Mouse (Mus musculus) hindbrain, postnatal 0 days (tissue): Measurements from ENCODE around the gene Rubcn. TPM values are rescaled to one million over a fixed set of nuclear protein-coding genes. Genes with fewer than 3 reads are reported as not detected.

Experiments
- ATAC-seq: fragments of 200-750 bp; cut with Nextera tagmentation; 2 replicates; pipeline ENCODE4 v1.8.0; 2017; ENCODE audit warnings: mild to moderate bottlenecking, moderate TSS enrichment, moderate library complexity
- DNase-seq: peaks from one replicate; pipeline ENCODE4 v3.0.0-alpha.2; 2015; ENCODE audit warnings: low spot score
- H3K27ac ChIP-seq: fragments of 300-500 bp; sonication (generic); 2 replicates; pipeline ENCODE4 v1.5.1; 2014; ENCODE audit warnings: mild to moderate bottlenecking
- H3K27me3 ChIP-seq: fragments of 300-500 bp; sonication (generic); 2 replicates; pipeline ENCODE4 v1.6.1; 2014; ENCODE audit warnings: low read length, mixed read lengths; ENCODE audit not compliant: insufficient read depth
- H3K36me3 ChIP-seq: fragments of 300-500 bp; sonication (generic); 2 replicates; pipeline ENCODE4 v1.6.1; 2014; ENCODE audit warnings: low read length, mixed read lengths; ENCODE audit not compliant: insufficient read depth
- H3K4me1 ChIP-seq: fragments of 300-500 bp; sonication (generic); 2 replicates; pipeline ENCODE4 v1.6.1; 2014; ENCODE audit warnings: antibody characterized with exemption, low read length, mixed read lengths; ENCODE audit not compliant: insufficient read depth
- H3K4me2 ChIP-seq: fragments of 300-500 bp; sonication (generic); 2 replicates; pipeline ENCODE4 v1.6.1; 2014; ENCODE audit warnings: low read depth, mild to moderate bottlenecking, low read length, moderate library complexity, mixed read lengths
- H3K4me3 ChIP-seq: fragments of 300-500 bp; sonication (generic); 2 replicates; pipeline ENCODE4 v1.5.1; 2014; ENCODE audit warnings: low read length
- H3K9ac ChIP-seq: fragments of 300-500 bp; sonication (generic); replicated peaks from 2 replicates; pipeline ENCODE4 v1.6.1; 2014; ENCODE audit warnings: mild to moderate bottlenecking, low read length, moderate library complexity, mixed read lengths
- H3K9me3 ChIP-seq: fragments of 300-500 bp; sonication (generic); 2 replicates; pipeline ENCODE4 v1.6.1; 2016; ENCODE audit warnings: low read length, mixed read lengths
- CTCF ChIP-seq: IDR thresholded peaks from 2 replicates; pipeline ENCODE4 v1.5.1; 2016; ENCODE audit warnings: antibody characterized with exemption, control low read depth, low read depth
- whole genome bisulfite sequencing: fragments of 180-500 bp; shearing (Covaris S2); extraction: QIAGEN DNeasy Blood & Tissue Kit; methylation state at CpG from one replicate; pipeline ENCODE4 v1.1.7; 2014; 5-methylcytosine and 5-hydroxymethylcytosine counted together
- polyA plus RNA-seq: library from polyadenylated mRNA; unstranded; fragments of >200 nt; fragmentation: Nextera tagmentation; extraction: Ambion mirVana; gene quantifications from 2 replicates; pipeline ENCODE4 v1.2.1, GENCODE M21; 2015
- total RNA-seq: library from RNA; depleted of rRNA; stranded (reverse); fragments of >200 nt; gene quantifications from 2 replicates; pipeline ENCODE4 v1.2.3, GENCODE M21; 2014

Gene Rubcn
- total and polyA plus RNA-seq, 2 experiments from 2014 or later = 21.7 to 89.7 TPM

GRCm38 (mm10) chr16:32813362-32813761 is 64.2 kb downstream of the Rubcn start:
- H3K9ac ChIP-seq = no peak overlapping the region
- DNase-seq (no peak), ATAC-seq (no peak)
- no peaks in the 10 kb centered on the region for H3K9me3 ChIP-seq
- no peak overlapping the region for H3K4me3 ChIP-seq
- H3K4me2 ChIP-seq = peak overlapping the region; percentile 35; the same call in 1 of the 2 replicates
- no peaks in the 10 kb centered on the region for H3K36me3 ChIP-seq
- H3K27ac ChIP-seq = no peak overlapping the region
- WGBS = 49% methylated on average over 9 of the region's 9 CpGs
- 0 out of 2 replicates have a peak, but pooled peaks cover 3% of the 10 kb centered on the region for H3K4me1 ChIP-seq
- no peaks in the 10 kb centered on the region for H3K27me3 ChIP-seq
- TF ChIP-seq CTCF = no peak

GRCm38 (mm10) chr16:32812888-32813361 is 64.6 kb downstream of the Rubcn start:
- DNase-seq (peak; percentile 92), ATAC-seq (peak; percentile 70)
- Histone ChIP-seq H3K9ac (no peak overlapping the region), H3K4me3 (no peak overlapping the region), H3K4me2 (peak overlapping the region; percentile 35; the same call in 1 of the 2 replicates), H3K27ac (no peak overlapping the region), H3K9me3 (no peaks in the 10 kb centered on the region), H3K27me3 (no peaks in the 10 kb centered on the region), H3K4me1 (0 out of 2 replicates have a peak, but pooled peaks cover 3% of the 10 kb centered on the region), H3K36me3 (no peaks in the 10 kb centered on the region)
- 1% methylated on average over 9 of the region's 9 CpGs for WGBS
- TF ChIP-seq CTCF = peak; percentile 92

DNA sequence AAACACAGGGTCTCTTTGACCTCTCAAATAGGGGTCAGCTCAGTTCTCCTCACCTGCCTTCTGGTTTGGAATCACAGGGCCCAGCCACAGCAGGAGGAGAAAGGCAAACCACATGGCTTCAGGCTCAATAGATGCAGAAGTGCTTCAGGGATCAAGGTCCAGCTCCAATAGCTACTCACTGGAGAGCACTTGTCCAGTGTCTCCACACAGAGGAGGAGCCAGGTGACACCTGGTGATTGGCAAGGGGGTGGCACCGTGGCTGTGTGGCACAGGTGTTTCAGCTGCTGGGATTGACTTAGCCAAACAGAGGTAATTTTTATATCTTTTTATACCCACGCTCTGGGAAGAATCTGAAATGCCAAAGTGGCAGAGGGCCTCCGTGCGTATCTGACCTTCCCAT is 67.2 kb downstream of the Rubcn start, which contains the start of gene Smbd1:
Gene Smbd1 (minus strand): TSS at position 157 of the 400 bp plus-strand sequence.
- ATAC-seq (no peak), DNase-seq (no peak)
- WGBS = 86% methylated on average over 4 of the region's 4 CpGs
- no peaks in the 10 kb centered on the region for H3K9me3 ChIP-seq
- TF ChIP-seq CTCF = no peak
- H3K36me3 ChIP-seq = no peaks in the 10 kb centered on the region
- no peak within 1 kb of the TSS for H3K27ac ChIP-seq
- H3K4me3 ChIP-seq = no peak within 1 kb of the TSS
- no peak within 1 kb of the TSS for H3K4me2 ChIP-seq
- H3K9ac ChIP-seq = no peak within 1 kb of the TSS
- H3K4me1 ChIP-seq = 0 out of 2 replicates have a peak, but pooled peaks cover 3% of the 10 kb centered on the region
- no peaks in the 10 kb centered on the region for H3K27me3 ChIP-seq

- 64% methylated on average over 8 of the region's 8 CpGs for WGBS
Observed at GRCm38 (mm10) chr16:32807408-32808185, 70.0 kb downstream of the Rubcn start.

DNA sequence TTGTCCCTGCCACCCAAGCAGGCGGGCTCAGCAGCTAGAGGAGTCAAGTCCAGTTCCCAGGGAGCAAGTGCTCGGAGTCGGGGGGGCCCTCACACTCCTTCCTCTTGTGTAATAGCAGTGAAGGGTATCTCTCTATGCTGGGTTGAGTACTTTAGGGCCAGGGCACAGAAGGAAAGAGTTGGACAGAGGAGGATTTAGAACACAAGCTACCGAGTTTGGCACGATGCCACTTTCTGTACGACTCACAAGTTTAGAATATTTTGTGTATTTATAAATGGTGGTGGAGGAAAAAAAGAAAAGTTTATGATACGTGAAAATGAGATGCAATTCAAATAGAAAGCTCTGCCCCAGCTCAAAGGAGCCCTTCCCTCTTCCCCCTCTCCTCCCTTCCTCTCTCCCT is 72.4 kb downstream of the Rubcn start:
- Histone ChIP-seq H3K9me3 (no peaks in the 10 kb centered on the region), H3K27me3 (no peaks in the 10 kb centered on the region), H3K9ac (no peak overlapping the region), H3K36me3 (no peaks in the 10 kb centered on the region), H3K4me3 (no peak overlapping the region), H3K27ac (no peak overlapping the region), H3K4me1 (peaks cover 3% of the 10 kb centered on the region), H3K4me2 (no peak overlapping the region)
- 78% methylated on average over 7 of the region's 7 CpGs for WGBS
- ATAC-seq (no peak), DNase-seq (no peak)
- no peak for TF ChIP-seq CTCF

More at GRCm38 (mm10) chr16:32807408-32808185, 70.0 kb downstream of the Rubcn start:
- no peaks in the 10 kb centered on the region for H3K9me3 ChIP-seq
- H3K27ac ChIP-seq = no peak overlapping the region
- no peak overlapping the region for H3K4me2 ChIP-seq
- no peaks in the 10 kb centered on the region for H3K36me3 ChIP-seq
- no peak for ATAC-seq
- no peak overlapping the region for H3K9ac ChIP-seq
- TF ChIP-seq CTCF = no peak
- H3K4me3 ChIP-seq = no peak overlapping the region
- H3K27me3 ChIP-seq = no peaks in the 10 kb centered on the region
- H3K4me1 ChIP-seq = peaks cover 3% of the 10 kb centered on the region
- no peak for DNase-seq

- WGBS = 57% methylated on average over 5 of the region's 5 CpGs
- no peak for TF ChIP-seq CTCF
Observed at GRCm38 (mm10) chr16:32803901-32804300, 73.7 kb downstream of the Rubcn start.

DNA sequence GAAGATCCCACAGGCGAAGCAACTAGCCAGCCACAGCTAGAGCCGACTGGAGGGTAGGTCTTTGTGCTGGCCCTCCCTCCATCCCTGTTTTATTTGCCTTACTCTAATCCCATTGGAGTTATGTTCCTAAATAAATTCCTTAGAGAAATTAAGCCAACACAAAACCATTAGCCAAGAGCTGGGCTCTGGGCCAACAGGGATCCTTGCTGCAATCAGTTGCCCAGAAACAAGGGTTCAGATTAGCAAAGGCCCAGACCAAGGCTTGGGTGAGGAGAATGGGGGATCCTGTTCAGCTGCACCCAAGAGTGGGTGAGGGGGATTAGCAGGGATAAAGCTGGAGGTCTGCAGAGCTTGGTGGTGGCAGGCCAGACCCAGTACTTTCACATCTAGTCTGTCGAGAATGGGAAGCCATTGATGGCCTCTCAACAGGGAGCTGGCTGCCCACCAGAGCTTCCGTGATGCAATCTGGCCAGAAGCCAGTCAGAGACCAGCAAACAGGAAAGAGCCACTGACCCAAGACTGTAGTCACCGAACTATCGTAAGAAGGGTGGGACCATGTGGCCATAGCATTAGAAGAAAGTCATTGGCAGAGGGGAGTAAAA is 74.2 kb downstream of the Rubcn start:
- TF ChIP-seq CTCF = no peak
- 35% methylated on average over 6 of the region's 6 CpGs for WGBS
- ATAC-seq = peak; percentile 91
- Histone ChIP-seq H3K9ac (no peak overlapping the region; the same call in 1 of the 2 replicates), H3K9me3 (no peaks in the 10 kb centered on the region), H3K4me3 (no peak overlapping the region), H3K4me2 (no peak overlapping the region), H3K27me3 (no peaks in the 10 kb centered on the region), H3K4me1 (peaks cover 3% of the 10 kb centered on the region), H3K36me3 (no peaks in the 10 kb centered on the region), H3K27ac (peak overlapping the region; percentile 65)
- peak; percentile 85 for DNase-seq

More at GRCm38 (mm10) chr16:32803901-32804300, 73.7 kb downstream of the Rubcn start:
- Histone ChIP-seq H3K9ac (no peak overlapping the region), H3K4me2 (no peak overlapping the region), H3K4me1 (peaks cover 3% of the 10 kb centered on the region), H3K27me3 (no peaks in the 10 kb centered on the region), H3K36me3 (no peaks in the 10 kb centered on the region), H3K4me3 (no peak overlapping the region), H3K9me3 (no peaks in the 10 kb centered on the region), H3K27ac (no peak overlapping the region)
- ATAC-seq = no peak
- no peak for DNase-seq
